Mouse (Mus musculus): ENCODE measurements at regions not wholly inside any gene's neighbourhood (a gene's known extent, or its start where the extent isn't known, plus 50 kb on each side); places are given as distances from the start of the nearest gene placed in this dataset.

GRCm38 (mm10) chr6:117330726-117331360 lies 162.5 kb downstream of the Cxcl12 start:
- no peak for DNase-seq (ENCODE audit: low spot score)

GRCm38 (mm10) chr6:117332641-117333040 lies 164.3 kb downstream of the Cxcl12 start:
- no peak for DNase-seq (ENCODE audit: low spot score)

DNA sequence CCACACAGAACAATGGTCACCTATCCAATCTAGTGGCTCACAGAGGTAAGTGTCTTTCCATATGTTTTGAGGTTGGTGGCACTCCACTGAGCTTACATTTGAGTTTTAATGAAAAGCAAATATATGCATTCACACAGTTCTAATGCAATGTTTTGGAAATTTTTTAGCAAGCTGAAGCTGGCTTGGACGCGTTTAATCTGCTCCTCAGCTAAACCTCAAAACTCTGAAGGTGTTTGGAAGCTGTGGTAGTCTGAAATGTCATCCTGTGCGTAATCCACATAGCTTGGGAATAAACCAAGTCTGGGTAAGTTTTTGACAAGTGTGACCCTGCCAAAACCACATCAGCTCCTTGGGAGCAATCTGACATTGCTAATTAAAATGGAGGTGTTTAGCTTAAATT lies 173.8 kb downstream of the Cxcl12 start:
- DNase-seq (ENCODE audit: low spot score), result no peak

- no peak for DNase-seq (ENCODE audit: low spot score)
Measured at GRCm38 (mm10) chr6:117347356-117347755, 179.0 kb downstream of the Cxcl12 start.

DNA sequence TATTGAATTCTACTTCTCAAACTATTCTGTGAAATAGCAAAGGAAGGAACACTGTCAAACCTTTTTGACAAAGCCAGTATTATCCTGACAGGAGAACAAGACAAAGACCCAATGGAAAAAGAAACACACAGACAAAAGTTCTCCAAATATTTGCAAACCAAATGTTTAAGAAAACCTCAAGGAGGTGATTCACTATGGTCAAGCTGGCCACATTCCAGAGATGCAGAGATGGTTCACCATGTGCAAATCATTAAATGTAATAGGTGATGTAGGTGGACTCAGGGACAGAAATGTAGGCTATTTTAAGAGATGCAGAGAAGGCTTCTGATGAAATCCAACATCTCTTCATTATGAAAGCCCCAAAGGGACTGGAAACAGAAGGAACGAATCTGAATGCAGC lies 183.5 kb downstream of the Cxcl12 start:
- DNase-seq (ENCODE audit: low spot score), result no peak

DNA sequence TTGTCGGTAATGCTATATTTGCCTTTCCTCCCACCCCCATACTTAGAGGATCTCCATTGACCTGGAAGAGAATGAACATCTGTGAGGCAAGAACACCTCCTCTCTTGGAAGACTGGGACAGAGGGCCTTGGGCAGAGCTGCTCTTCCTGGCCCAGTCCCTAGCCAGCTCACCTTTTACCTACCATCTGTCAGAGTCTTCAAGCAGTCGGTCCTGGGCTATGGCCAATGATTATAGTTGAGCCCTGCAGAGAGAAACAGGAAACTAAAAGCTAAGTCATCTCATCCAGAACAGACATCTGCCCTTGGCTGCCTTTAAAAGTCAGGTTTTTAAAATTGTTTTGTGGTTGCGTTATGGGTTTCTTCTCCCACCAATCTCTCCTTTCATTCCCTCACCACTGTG lies 184.8 kb downstream of the Cxcl12 start:
- no peak for DNase-seq (ENCODE audit: low spot score)

- DNase-seq (ENCODE audit: low spot score), result no peak
Measured at GRCm38 (mm10) chr6:117356101-117356500, 187.8 kb downstream of the Cxcl12 start.

- no peak for DNase-seq (ENCODE audit: low spot score)
Measured at GRCm38 (mm10) chr6:117359401-117359800, 191.1 kb downstream of the Cxcl12 start.

DNA sequence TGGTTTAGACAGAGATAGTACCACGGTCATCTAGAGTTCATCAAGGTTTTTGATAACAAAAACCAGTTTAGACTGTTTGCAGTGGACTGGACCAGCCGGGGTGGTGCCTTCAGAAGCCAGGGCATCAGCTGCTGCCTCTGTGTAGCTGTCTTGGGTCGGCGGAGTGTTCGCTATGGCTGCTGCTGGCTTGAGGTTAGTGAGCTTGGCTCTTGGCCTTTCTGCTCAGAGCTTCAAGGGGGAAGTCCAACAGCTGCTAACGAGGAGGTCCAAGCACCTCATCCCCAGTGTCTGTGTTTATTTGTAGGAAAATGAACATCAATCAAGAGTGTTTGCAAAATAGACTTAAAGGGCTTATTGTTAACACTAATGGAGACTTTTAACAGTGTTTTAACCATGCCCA lies 198.2 kb downstream of the Cxcl12 start:
- no peak for DNase-seq (ENCODE audit: low spot score)

DNA sequence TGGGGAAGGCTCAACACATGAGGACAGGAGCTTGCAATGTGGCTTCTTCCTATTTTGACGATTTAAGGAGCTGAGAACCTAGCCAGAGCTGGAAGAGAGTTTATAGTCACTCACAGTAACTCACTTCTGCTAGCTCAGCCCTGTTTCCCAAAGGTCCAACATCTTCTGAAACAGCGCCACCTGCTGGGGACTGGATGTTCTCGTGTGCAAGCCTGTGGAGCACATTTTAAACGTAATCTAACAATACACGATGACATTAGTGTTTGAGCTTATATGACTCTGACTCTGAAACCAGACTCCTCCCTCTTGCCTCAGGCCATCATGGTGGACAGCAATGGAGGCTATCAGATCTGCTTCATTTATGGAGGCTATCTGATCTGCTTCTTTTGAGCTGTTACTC lies 207.7 kb downstream of the Cxcl12 start:
- no peak for DNase-seq (ENCODE audit: low spot score)

GRCm38 (mm10) chr6:117379904-117380303 lies 211.6 kb downstream of the Cxcl12 start:
- DNase-seq (ENCODE audit: low spot score), result no peak

GRCm38 (mm10) chr6:117390233-117390848 lies 222.0 kb downstream of the Cxcl12 start:
- DNase-seq (ENCODE audit: low spot score), result no peak

- no peak for DNase-seq (ENCODE audit: low spot score)
Measured at GRCm38 (mm10) chr6:117393480-117393879, 225.1 kb downstream of the Cxcl12 start.

- peak; percentile 38 for DNase-seq (ENCODE audit: low spot score)
Measured at GRCm38 (mm10) chr6:117405589-117406311, 237.4 kb downstream of the Cxcl12 start.

DNA sequence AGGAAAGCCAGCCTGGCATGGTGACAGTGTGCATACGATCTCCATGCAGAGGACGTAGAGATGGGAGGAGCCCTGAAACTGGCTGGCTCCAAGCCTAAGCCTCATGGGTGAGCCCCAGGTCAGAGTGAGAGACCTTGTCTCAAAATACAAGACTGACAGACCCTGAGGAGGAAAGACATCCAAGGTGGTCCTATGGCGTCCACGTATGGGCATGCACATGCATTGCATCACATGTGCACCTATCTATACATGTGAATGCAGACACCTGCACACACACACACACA lies 237.9 kb downstream of the Cxcl12 start:
- DNase-seq (ENCODE audit: low spot score), result no peak

DNA sequence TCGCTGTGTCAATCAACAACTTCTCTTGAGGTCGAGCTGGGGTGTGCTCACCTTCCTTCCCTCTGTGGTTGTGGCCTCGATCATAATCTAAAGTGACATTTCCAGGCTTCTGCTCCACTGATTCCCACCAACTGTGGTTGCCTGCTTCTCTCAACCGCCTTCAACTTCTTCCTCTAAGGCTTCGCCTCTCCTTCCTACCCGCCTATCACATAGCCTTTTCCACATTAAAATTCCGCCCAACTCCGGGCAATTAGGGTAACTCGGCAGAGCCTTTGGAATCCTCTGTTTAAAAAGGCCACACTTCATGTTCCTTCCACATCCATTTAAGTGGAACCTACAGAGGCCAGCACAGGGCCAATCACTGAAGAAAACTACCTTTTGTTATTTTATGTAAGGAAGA lies 238.4 kb downstream of the Cxcl12 start:
- DNase-seq (ENCODE audit: low spot score), result no peak

DNA sequence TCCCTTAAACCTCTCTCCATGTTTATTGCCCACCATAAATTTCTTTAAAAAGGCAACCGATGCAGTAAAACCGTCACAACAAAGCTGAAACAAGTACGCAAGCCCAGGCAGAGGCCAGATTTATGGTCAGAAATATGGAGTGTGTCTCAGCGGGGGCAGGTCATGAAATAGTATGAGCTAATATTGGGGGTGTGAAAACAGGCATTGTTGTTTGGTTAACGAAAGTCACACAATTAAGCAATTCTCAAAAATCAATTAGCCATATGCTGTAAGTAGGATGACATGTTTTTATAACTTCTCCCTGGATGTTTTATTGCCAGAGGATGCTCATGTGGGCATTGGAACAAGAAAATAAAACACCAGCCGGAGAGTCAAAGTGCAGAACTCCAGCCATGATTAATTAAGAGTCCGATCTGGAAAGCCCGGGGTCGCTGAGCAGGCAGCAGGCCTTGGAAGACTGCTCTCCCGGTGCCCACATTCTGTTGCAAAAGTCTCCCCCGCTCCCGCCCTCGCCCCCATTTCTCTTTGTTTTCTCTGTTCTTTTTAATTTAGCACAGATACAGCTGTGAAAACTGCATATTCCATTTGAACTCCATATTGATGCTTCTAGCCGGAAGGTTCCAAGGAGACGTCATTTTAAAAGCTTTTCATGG lies 239.0 kb downstream of the Cxcl12 start:
- peak; percentile 21 for DNase-seq (ENCODE audit: low spot score)

- no peak for DNase-seq (ENCODE audit: low spot score)
Measured at GRCm38 (mm10) chr6:117407953-117408352, 239.6 kb downstream of the Cxcl12 start.

DNA sequence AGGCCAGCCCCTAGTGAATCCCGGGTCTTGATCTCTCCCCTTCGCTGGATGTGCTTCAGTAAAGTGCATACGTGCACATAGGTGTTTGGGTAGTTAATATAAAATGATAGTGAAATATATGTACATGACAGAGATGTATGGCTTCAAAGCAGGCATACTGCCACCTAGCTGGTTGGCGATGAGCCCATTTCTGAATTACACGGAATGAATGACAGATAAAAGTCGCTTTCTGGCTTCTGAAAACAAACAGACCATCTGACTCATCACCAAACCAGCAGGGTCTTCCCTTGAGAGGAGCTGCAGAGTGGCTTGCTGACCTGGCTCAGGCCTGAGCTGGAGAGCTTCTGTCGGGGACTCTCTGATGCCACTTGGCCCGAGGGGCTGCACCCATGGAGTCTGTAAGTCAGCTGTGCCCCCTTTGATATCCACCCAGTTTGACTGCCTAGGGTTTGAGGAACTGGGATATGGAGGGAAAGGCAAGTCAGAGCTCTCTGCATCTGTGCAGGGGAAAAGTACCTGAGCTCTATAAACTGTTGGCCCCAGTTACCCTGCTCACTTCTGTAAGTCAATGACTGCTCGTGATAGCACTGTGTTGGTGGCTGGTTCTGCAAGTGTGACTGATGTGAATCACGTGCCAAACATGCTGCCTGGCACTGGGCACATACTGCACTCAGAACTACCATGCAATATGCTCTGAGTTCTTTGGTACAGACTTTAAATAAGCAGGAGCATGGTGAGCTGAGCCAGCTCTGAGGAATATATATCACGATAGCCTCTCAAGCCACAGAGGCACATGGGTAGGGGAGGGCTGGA lies 240.8 kb downstream of the Cxcl12 start:
- DNase-seq (ENCODE audit: low spot score), result no peak

DNA sequence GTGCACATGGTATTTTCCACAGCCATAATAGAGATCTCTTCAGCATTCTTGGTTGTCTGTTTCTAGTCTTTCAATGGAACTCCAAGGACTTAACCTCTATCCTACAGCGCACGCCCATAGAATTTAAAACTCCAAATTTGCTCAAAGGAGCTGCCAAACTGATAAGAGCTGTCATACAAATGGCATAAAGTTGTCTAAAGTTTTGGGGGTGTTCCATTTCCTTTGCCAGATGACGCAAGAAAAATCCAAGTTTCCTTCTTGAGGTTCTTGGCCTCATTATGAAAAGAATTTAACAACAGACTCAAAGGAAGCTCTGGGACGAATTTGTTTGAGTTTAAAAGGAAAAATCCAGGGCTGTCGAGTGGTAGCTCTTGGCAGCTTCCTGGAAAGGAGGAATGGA lies 246.6 kb downstream of the Cxcl12 start:
- no peak for DNase-seq (ENCODE audit: low spot score)

- DNase-seq (ENCODE audit: low spot score), result no peak
Measured at GRCm38 (mm10) chr6:117415901-117416300, 247.6 kb downstream of the Cxcl12 start.

DNA sequence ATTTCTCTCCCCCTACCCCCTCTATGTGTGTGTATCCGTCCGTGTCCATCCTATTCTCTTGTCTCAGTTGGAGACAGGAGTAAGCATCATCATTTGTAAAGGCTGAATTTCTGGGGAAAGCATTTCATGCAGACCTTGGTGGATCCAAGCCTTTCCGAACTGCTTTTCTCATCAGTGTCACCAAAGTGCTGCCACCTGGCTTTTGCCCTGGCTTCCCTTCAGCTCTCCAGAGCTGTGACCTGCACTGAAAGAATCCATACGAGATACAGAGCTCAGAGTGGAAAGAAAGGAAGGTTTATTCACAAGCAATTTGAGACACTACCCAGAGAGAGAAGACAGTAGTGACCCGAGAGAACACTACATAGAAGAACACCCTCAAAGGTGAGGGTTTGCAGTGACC lies 248.1 kb downstream of the Cxcl12 start:
- no peak for DNase-seq (ENCODE audit: low spot score)

All from layer of hippocampus, adult 9-10 months (tissue).